Mouse (Mus musculus): ENCODE results near the gene Upf1.

GRCm38 (mm10) chr8:70397611-70398563 is 44.8 kb upstream of the Upf1 start:
- no peak for TF ChIP-seq CTCF (IDR thresholded peaks at IDR 0.05; ENCODE audit: control insufficient read depth, insufficient read depth, low read length)
- no peak for TF ChIP-seq POLR2A (IDR thresholded peaks at IDR 0.05; ENCODE audit: borderline replicate concordance, control insufficient read depth, low read depth, low read length)
